ENCODE assay signal across 14 mouse cellular contexts in genomic region chr7:141340476-141340875, GRCm38 (mm10). TPM values are rescaled to one million over a fixed set of nuclear protein-coding genes. Genes with fewer than 3 reads are reported as not detected.
DNase-seq lines count a peak whose midpoint lies in the region; ATAC-seq and TF ChIP-seq lines count a peak whose summit lies in the region.
"Had no signal": no experiment of that assay in that cellular context is flagged by ENCODE, and none has a peak within 500 bp of the region (broad histone marks: within the 10 kb centered on the region; RNA-seq: fewer than 3 reads in every experiment).

No protein-coding gene starts in this region.

- H3K4me3 ChIP-seq in intestine, embryonic 14.5 days (ENCODE audit: low read depth, low read length): no peak overlapping the region
- no peak overlapping the region for H3K4me3 ChIP-seq in limb, embryonic 10.5 days
- H3K4me3 ChIP-seq in lung, postnatal 0 days (ENCODE audit: low read depth, low read length): 0 out of 2 replicates have a peak overlapping the region, but pooled peaks have one; percentile 42
- H3K4me3 ChIP-seq in forebrain, embryonic 12.5 days (replicated peaks): no peak overlapping the region
- H3K4me3 ChIP-seq: forebrain, embryonic 15.5 days; left cerebral cortex, adult 2 months; midbrain, embryonic 13.5 days had no signal

- peak overlapping the region; percentile 43 for H3K4me2 ChIP-seq in intestine, embryonic 14.5 days (ENCODE audit: low read length)
- peak overlapping the region; percentile 58 for H3K4me2 ChIP-seq in lung, postnatal 0 days (replicated peaks; ENCODE audit: low read depth, low read length)
- H3K4me2 ChIP-seq in forebrain, embryonic 12.5 days: no peak overlapping the region
- H3K4me2 ChIP-seq: forebrain, embryonic 15.5 days; hindbrain, embryonic 14.5 days; midbrain, embryonic 13.5 days had no signal

- no peaks in the 10 kb centered on the region; the same call in none of the 2 replicates for H3K4me1 ChIP-seq in intestine, embryonic 14.5 days (replicated peaks; ENCODE audit: control insufficient read depth, insufficient read depth, low read length)
- peaks cover 29% of the 10 kb centered on the region for H3K4me1 ChIP-seq in limb, embryonic 10.5 days
- H3K4me1 ChIP-seq in lung, postnatal 0 days (ENCODE audit: insufficient read depth, low read depth, low read length): peaks cover 10% of the 10 kb centered on the region
- peaks cover 7% of the 10 kb centered on the region for H3K4me1 ChIP-seq in forebrain, embryonic 12.5 days
- H3K4me1 ChIP-seq: forebrain, embryonic 15.5 days had no signal

- ATAC-seq in intestine, embryonic 14.5 days (replicated peaks; ENCODE audit: low FRiP score, low TSS enrichment, low read depth): no peak
- peak; percentile 84 for ATAC-seq in lung, postnatal 0 days
- ATAC-seq in forebrain, embryonic 12.5 days (ENCODE audit: low FRiP score): no peak
- ATAC-seq: forebrain, embryonic 15.5 days; midbrain, embryonic 13.5 days had no signal

- peak; percentile 40 for DNase-seq in ES-CJ7 (ENCODE audit: low read depth, low spot score)
- DNase-seq in intestine, embryonic 14.5 days (ENCODE audit: low spot score): no peak
- DNase-seq in limb, embryonic 10.5 days (ENCODE audit: low spot score): peak; percentile 29
- DNase-seq in lung, postnatal 0 days (ENCODE audit: low spot score): peak; percentile 87
- no peak for DNase-seq in ovary, adult 18-20 months (ENCODE audit: low spot score)
- no peak for DNase-seq in spleen, adult 12 weeks (ENCODE audit: low spot score)
- no peak for DNase-seq in adrenal gland, adult 8-10 months
- DNase-seq: adrenal gland, postnatal 14 days; cerebellum, postnatal 25 days had no signal

- H3K9me3 ChIP-seq in intestine, embryonic 14.5 days (ENCODE audit: control insufficient read depth, low read length): no peaks in the 10 kb centered on the region
- no peaks in the 10 kb centered on the region for H3K9me3 ChIP-seq in limb, embryonic 10.5 days (replicated peaks)
- H3K9me3 ChIP-seq in lung, postnatal 0 days (ENCODE audit: low read length): no peaks in the 10 kb centered on the region
- H3K9me3 ChIP-seq in forebrain, embryonic 12.5 days: no peaks in the 10 kb centered on the region
- H3K9me3 ChIP-seq: forebrain, embryonic 15.5 days; midbrain, embryonic 13.5 days had no signal

- TF ChIP-seq CTCF in lung, postnatal 0 days (IDR thresholded peaks at IDR 0.05): no peak

- peak; percentile 80 for TF ChIP-seq EP300 in lung, postnatal 0 days (IDR thresholded peaks at IDR 0.05)

- no peaks in the 10 kb centered on the region for H3K36me3 ChIP-seq in intestine, embryonic 14.5 days (ENCODE audit: control insufficient read depth, insufficient read depth, low read length)
- H3K36me3 ChIP-seq in limb, embryonic 10.5 days: peaks cover 12% of the 10 kb centered on the region; the same call in 1 of the 2 replicates
- no peaks in the 10 kb centered on the region for H3K36me3 ChIP-seq in lung, postnatal 0 days (ENCODE audit: insufficient read depth, low read length)
- peaks cover 7% of the 10 kb centered on the region for H3K36me3 ChIP-seq in forebrain, embryonic 12.5 days (replicated peaks)

- no peak overlapping the region for H3K9ac ChIP-seq in intestine, embryonic 14.5 days (ENCODE audit: low read length)
- H3K9ac ChIP-seq in lung, postnatal 0 days (replicated peaks; ENCODE audit: low read depth): peak overlapping the region; percentile 60
- no peak overlapping the region for H3K9ac ChIP-seq in forebrain, embryonic 12.5 days
- H3K9ac ChIP-seq: forebrain, embryonic 15.5 days; hindbrain, embryonic 14.5 days; midbrain, embryonic 13.5 days had no signal

- H3K27me3 ChIP-seq in intestine, embryonic 14.5 days (replicated peaks; ENCODE audit: control insufficient read depth, insufficient read depth, low read length): no peaks in the 10 kb centered on the region
- peaks cover 32% of the 10 kb centered on the region for H3K27me3 ChIP-seq in limb, embryonic 10.5 days (ENCODE audit: low read depth, poor library complexity, severe bottlenecking)
- no peaks in the 10 kb centered on the region for H3K27me3 ChIP-seq in lung, postnatal 0 days (replicated peaks; ENCODE audit: insufficient read depth, low read length)
- H3K27me3 ChIP-seq in forebrain, embryonic 12.5 days: peaks cover 32% of the 10 kb centered on the region
- H3K27me3 ChIP-seq: forebrain, embryonic 15.5 days had no signal

- peak overlapping the region; percentile 44 for H3K27ac ChIP-seq in intestine, embryonic 14.5 days (ENCODE audit: low read depth)
- H3K27ac ChIP-seq in limb, embryonic 10.5 days: no peak overlapping the region
- peak overlapping the region; percentile 90 for H3K27ac ChIP-seq in lung, postnatal 0 days (ENCODE audit: low read length)
- H3K27ac ChIP-seq in forebrain, embryonic 12.5 days: no peak overlapping the region
- H3K27ac ChIP-seq: forebrain, embryonic 15.5 days; hindbrain, embryonic 14.5 days; left cerebral cortex, adult 2 months; midbrain, embryonic 13.5 days had no signal

- 61% methylated on average over 6 of the region's 6 CpGs for WGBS in intestine, embryonic 14.5 days
- WGBS in limb, embryonic 10.5 days: 83% methylated on average over 6 of the region's 6 CpGs
- WGBS in lung, postnatal 0 days: 58% methylated on average over 6 of the region's 6 CpGs
- 86% methylated on average over 6 of the region's 6 CpGs for WGBS in forebrain, embryonic 12.5 days

RNA-seq across cellular contexts. Expression of gene Eps8l2, which starts 1.8 kb away (rescaled TPM):
- 49.4 and 61.2 TPM in 2 replicates for polyA plus RNA-seq in intestine, embryonic 14.5 days (2014; fragmentation: Nextera tagmentation; extraction: Ambion mirVana)
- 3.4 and 5.0 TPM in 2 replicates for polyA plus RNA-seq in limb, embryonic 10.5 days (2016; fragmentation: Nextera tagmentation; extraction: Ambion mirVana)
- 67.6 and 73.1 TPM in 2 replicates for polyA plus RNA-seq in lung, postnatal 0 days (2015; fragmentation: Nextera tagmentation; extraction: Ambion mirVana)
- 1.2 and 1.7 TPM in 2 replicates for polyA plus RNA-seq in forebrain, embryonic 12.5 days (2016; fragmentation: Nextera tagmentation; extraction: Ambion mirVana)
- 1 to 10 TPM; 2.0 to 2.9 (median 2.3) TPM for total RNA-seq in adrenal gland, adult 8-10 months (2022)

RNA-seq across cellular contexts. Expression of gene Tmem80, which starts 12.9 kb away (rescaled TPM):
- polyA plus RNA-seq in intestine, embryonic 14.5 days (2014; fragmentation: Nextera tagmentation; extraction: Ambion mirVana): 23.1 and 27.0 TPM in 2 replicates
- polyA plus RNA-seq in limb, embryonic 10.5 days (2016; fragmentation: Nextera tagmentation; extraction: Ambion mirVana): 42.9 and 46.1 TPM in 2 replicates
- 34.7 and 44.1 TPM in 2 replicates for polyA plus RNA-seq in lung, postnatal 0 days (2015; fragmentation: Nextera tagmentation; extraction: Ambion mirVana)
- polyA plus RNA-seq in forebrain, embryonic 12.5 days (2016; fragmentation: Nextera tagmentation; extraction: Ambion mirVana): 59.9 and 63.6 TPM in 2 replicates
- 10 to 100 TPM; 31.4 to 46.6 (median 34.8) TPM for total RNA-seq in adrenal gland, adult 8-10 months (2022)

RNA-seq across cellular contexts. Expression of gene Deaf1, which starts 13.0 kb away (rescaled TPM):
- polyA plus RNA-seq in intestine, embryonic 14.5 days (2014; fragmentation: Nextera tagmentation; extraction: Ambion mirVana): 86.2 and 90.9 TPM in 2 replicates
- polyA plus RNA-seq in limb, embryonic 10.5 days (2016; fragmentation: Nextera tagmentation; extraction: Ambion mirVana): 44.1 and 59.5 TPM in 2 replicates
- 35.7 and 40.8 TPM in 2 replicates for polyA plus RNA-seq in lung, postnatal 0 days (2015; fragmentation: Nextera tagmentation; extraction: Ambion mirVana)
- polyA plus RNA-seq in forebrain, embryonic 12.5 days (2016; fragmentation: Nextera tagmentation; extraction: Ambion mirVana): 74.0 and 78.4 TPM in 2 replicates
- 10 to 100 TPM; 27.1 to 47.4 (median 36.7) TPM for total RNA-seq in adrenal gland, adult 8-10 months (2022)

RNA-seq across cellular contexts. Expression of gene Drd4, which starts 48.7 kb away (rescaled TPM):
- polyA plus RNA-seq in intestine, embryonic 14.5 days (2014; fragmentation: Nextera tagmentation; extraction: Ambion mirVana): 0.39 and 0.93 TPM in 2 replicates
- 0.68 and 0.93 TPM in 2 replicates for polyA plus RNA-seq in limb, embryonic 10.5 days (2016; fragmentation: Nextera tagmentation; extraction: Ambion mirVana)
- 0.12 and 0.17 TPM in 2 replicates for polyA plus RNA-seq in lung, postnatal 0 days (2015; fragmentation: Nextera tagmentation; extraction: Ambion mirVana)
- polyA plus RNA-seq in forebrain, embryonic 12.5 days (2016; fragmentation: Nextera tagmentation; extraction: Ambion mirVana): 0.38 and 0.60 TPM in 2 replicates
- 1 to 10 TPM in 1 of 4 experiments, under 1 TPM in 1, not detected in 2; 0.40 to 1.3 TPM for total RNA-seq in adrenal gland, adult 8-10 months (2022)

RNA-seq across cellular contexts. Expression of gene Taldo1, which starts 51.5 kb away (rescaled TPM):
- polyA plus RNA-seq in intestine, embryonic 14.5 days (2014; fragmentation: Nextera tagmentation; extraction: Ambion mirVana): 339 and 344 TPM in 2 replicates
- polyA plus RNA-seq in limb, embryonic 10.5 days (2016; fragmentation: Nextera tagmentation; extraction: Ambion mirVana): 258 and 272 TPM in 2 replicates
- 260 and 276 TPM in 2 replicates for polyA plus RNA-seq in lung, postnatal 0 days (2015; fragmentation: Nextera tagmentation; extraction: Ambion mirVana)
- polyA plus RNA-seq in forebrain, embryonic 12.5 days (2016; fragmentation: Nextera tagmentation; extraction: Ambion mirVana): 397 and 407 TPM in 2 replicates
- 100 to 1,000 TPM; 429 to 671 (median 576) TPM for total RNA-seq in adrenal gland, adult 8-10 months (2022)

Comparison
In these comparisons a context has a peak if more than half of its experiments do, and no peak if none do; other contexts are left out.
1. DNase-seq: peak in ES-CJ7 (single experiment), limb, embryonic 10.5 days (single experiment) and lung, postnatal 0 days (single experiment); none in intestine, embryonic 14.5 days (single experiment), ovary, adult 18-20 months (single experiment), spleen, adult 12 weeks (single experiment) and adrenal gland, adult 8-10 months (single experiment).
2. H3K27ac ChIP-seq: peak in intestine, embryonic 14.5 days (single experiment) and lung, postnatal 0 days (single experiment); none in limb, embryonic 10.5 days (single experiment) and forebrain, embryonic 12.5 days (single experiment).